Mouse (Mus musculus): ENCODE results near the gene Tpcn1. TPM values are rescaled to one million over a fixed set of nuclear protein-coding genes. Genes with fewer than 3 reads are reported as not detected.
A peak's percentile ranks its signal among the peaks of the same experiment; 100 is the strongest.

Gene Tpcn1
- polyA plus RNA-seq, 1 experiment from 2014 or later = 30.6 TPM

DNA sequence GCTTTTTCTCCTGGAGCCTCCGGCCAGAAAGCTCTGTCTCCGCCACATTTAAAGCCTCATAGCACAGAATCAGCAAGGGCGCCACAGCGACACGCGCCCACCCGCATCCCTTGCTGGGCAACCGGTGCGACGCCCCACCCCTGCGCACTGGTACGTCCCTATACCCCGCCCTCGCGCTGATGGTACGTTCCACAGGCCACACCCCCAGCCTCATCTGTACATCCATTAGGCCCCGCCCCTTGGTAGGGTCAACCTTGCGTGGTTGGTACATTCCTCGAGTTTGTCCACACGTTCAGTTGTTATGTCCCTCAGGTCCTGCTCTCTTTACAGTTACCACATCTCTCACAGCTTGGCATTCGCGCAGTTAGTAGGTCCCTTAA is 24.0 kb upstream of the Tpcn1 start, which contains the start of the genes Rita1 and Ddx54:
Gene Rita1, minus strand, starts transcription at position 148 of the 380 bp plus-strand sequence.
Gene Ddx54, plus strand, starts transcription at position 298 of the 380 bp plus-strand sequence.
- under 1% methylated on average over 22 of the region's 22 CpGs for WGBS
- Histone ChIP-seq H3K36me3 (ENCODE audit: insufficient read depth, low read length) (peaks cover 18% of the 10 kb centered on the region), H3K9ac (replicated peaks; ENCODE audit: low read length) (peak within 1 kb of the TSS; percentile 77), H3K4me2 (replicated peaks; ENCODE audit: low read depth, low read length) (peak within 1 kb of the TSS; percentile 94), H3K27ac (ENCODE audit: low read length) (peak within 1 kb of the TSS; percentile 89), H3K4me1 (ENCODE audit: insufficient read depth, low read length) (peaks cover 14% of the 10 kb centered on the region), H3K4me3 (ENCODE audit: low read length) (peak within 1 kb of the TSS; percentile 74), H3K27me3 (ENCODE audit: insufficient read depth, low read length) (no peaks in the 10 kb centered on the region), H3K9me3 (ENCODE audit: low read length) (peaks cover 4% of the 10 kb centered on the region; the same call in 1 of the 2 replicates)
- peak; percentile 83 for ATAC-seq (ENCODE audit: low FRiP score, low TSS enrichment)

- 45% methylated on average over 8 of the region's 8 CpGs for WGBS
- H3K4me1 ChIP-seq (ENCODE audit: insufficient read depth, low read length) = peaks cover 14% of the 10 kb centered on the region
These were observed 22.9 kb upstream of the Tpcn1 start for GRCm38 (mm10) chr5:120611416-120611815.

DNA sequence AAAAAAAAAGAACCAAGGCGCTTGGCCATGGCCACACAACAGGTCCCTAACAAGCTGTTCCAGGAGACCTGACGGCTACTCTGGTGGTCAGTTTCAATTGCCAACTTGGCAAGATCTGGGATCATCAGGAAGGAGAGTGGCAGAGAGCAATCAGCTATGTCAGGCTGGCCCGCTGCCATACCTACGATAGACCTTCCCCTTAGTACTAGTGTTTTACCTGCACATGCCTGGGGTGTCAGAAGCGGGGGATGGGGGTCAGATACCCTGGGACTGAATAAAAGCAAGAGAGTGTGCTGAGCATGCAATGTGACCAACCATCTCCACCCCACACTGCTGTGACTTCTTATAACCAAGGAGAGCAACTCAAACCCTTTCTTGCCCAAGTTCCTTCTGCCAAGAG is 22.4 kb upstream of the Tpcn1 start:
- Histone ChIP-seq H3K36me3 (ENCODE audit: insufficient read depth, low read length) (peaks cover 6% of the 10 kb centered on the region), H3K27me3 (ENCODE audit: insufficient read depth, low read length) (no peaks in the 10 kb centered on the region), H3K4me3 (ENCODE audit: low read length) (no peak overlapping the region), H3K9me3 (ENCODE audit: low read length) (peaks cover 3% of the 10 kb centered on the region; the same call in 1 of the 2 replicates), H3K9ac (replicated peaks; ENCODE audit: low read length) (peak overlapping the region; percentile 75; the same call in 1 of the 2 replicates), H3K4me1 (ENCODE audit: insufficient read depth, low read length) (peaks cover 14% of the 10 kb centered on the region), H3K27ac (ENCODE audit: low read length) (no peak overlapping the region), H3K4me2 (replicated peaks; ENCODE audit: low read depth, low read length) (peak overlapping the region; percentile 82; the same call in 1 of the 2 replicates)
- ATAC-seq (ENCODE audit: low FRiP score, low TSS enrichment) = no peak
- 91% methylated on average over 5 of the region's 5 CpGs for WGBS

More at GRCm38 (mm10) chr5:120611416-120611815, 22.9 kb upstream of the Tpcn1 start:
- ATAC-seq (ENCODE audit: low FRiP score, low TSS enrichment) = no peak
- Histone ChIP-seq H3K9ac (replicated peaks; ENCODE audit: low read length) (peak overlapping the region; percentile 75), H3K4me2 (replicated peaks; ENCODE audit: low read depth, low read length) (peak overlapping the region; percentile 82), H3K36me3 (ENCODE audit: insufficient read depth, low read length) (peaks cover 9% of the 10 kb centered on the region), H3K4me3 (ENCODE audit: low read length) (peak overlapping the region; percentile 74), H3K27me3 (ENCODE audit: insufficient read depth, low read length) (no peaks in the 10 kb centered on the region), H3K9me3 (ENCODE audit: low read length) (peaks cover 4% of the 10 kb centered on the region; the same call in 1 of the 2 replicates), H3K27ac (ENCODE audit: low read length) (no peak overlapping the region)

GRCm38 (mm10) chr5:120609246-120609775 is 20.8 kb upstream of the Tpcn1 start:
- Histone ChIP-seq H3K36me3 (ENCODE audit: insufficient read depth, low read length) (0 out of 2 replicates have a peak, but pooled peaks cover 4% of the 10 kb centered on the region), H3K27me3 (ENCODE audit: insufficient read depth, low read length) (no peaks in the 10 kb centered on the region), H3K4me2 (replicated peaks; ENCODE audit: low read depth, low read length) (no peak overlapping the region), H3K9me3 (ENCODE audit: low read length) (no peaks in the 10 kb centered on the region), H3K9ac (replicated peaks; ENCODE audit: low read length) (no peak overlapping the region), H3K4me3 (ENCODE audit: low read length) (no peak overlapping the region), H3K4me1 (ENCODE audit: insufficient read depth, low read length) (peaks cover 21% of the 10 kb centered on the region), H3K27ac (ENCODE audit: low read length) (no peak overlapping the region)
- WGBS = 73% methylated on average over 16 of the region's 16 CpGs
- no peak for ATAC-seq (ENCODE audit: low FRiP score, low TSS enrichment)

- ATAC-seq (ENCODE audit: low FRiP score, low TSS enrichment) = no peak
- 77% methylated on average over 3 of the region's 3 CpGs for WGBS
- no peaks in the 10 kb centered on the region for H3K27me3 ChIP-seq (ENCODE audit: insufficient read depth, low read length)
These were observed 18.9 kb upstream of the Tpcn1 start for GRCm38 (mm10) chr5:120607335-120607734.

GRCm38 (mm10) chr5:120606590-120607200 is 18.2 kb upstream of the Tpcn1 start:
- Histone ChIP-seq H3K4me3 (ENCODE audit: low read length) (no peak overlapping the region), H3K4me2 (replicated peaks; ENCODE audit: low read depth, low read length) (no peak overlapping the region), H3K9ac (replicated peaks; ENCODE audit: low read length) (no peak overlapping the region), H3K36me3 (ENCODE audit: insufficient read depth, low read length) (0 out of 2 replicates have a peak, but pooled peaks cover 4% of the 10 kb centered on the region), H3K27me3 (ENCODE audit: insufficient read depth, low read length) (no peaks in the 10 kb centered on the region), H3K9me3 (ENCODE audit: low read length) (no peaks in the 10 kb centered on the region), H3K27ac (ENCODE audit: low read length) (no peak overlapping the region), H3K4me1 (ENCODE audit: insufficient read depth, low read length) (peaks cover 15% of the 10 kb centered on the region)
- ATAC-seq (ENCODE audit: low FRiP score, low TSS enrichment) = no peak
- WGBS = 75% methylated on average over 25 of the region's 25 CpGs

More at GRCm38 (mm10) chr5:120607335-120607734, 18.9 kb upstream of the Tpcn1 start:
- H3K4me3 ChIP-seq (ENCODE audit: low read length) = no peak overlapping the region
- 0 out of 2 replicates have a peak, but pooled peaks cover 4% of the 10 kb centered on the region for H3K36me3 ChIP-seq (ENCODE audit: insufficient read depth, low read length)
- H3K4me2 ChIP-seq (replicated peaks; ENCODE audit: low read depth, low read length) = no peak overlapping the region
- peaks cover 15% of the 10 kb centered on the region for H3K4me1 ChIP-seq (ENCODE audit: insufficient read depth, low read length)
- H3K27ac ChIP-seq (ENCODE audit: low read length) = no peak overlapping the region
- no peak overlapping the region for H3K9ac ChIP-seq (replicated peaks; ENCODE audit: low read length)
- H3K9me3 ChIP-seq (ENCODE audit: low read length) = no peaks in the 10 kb centered on the region

DNA sequence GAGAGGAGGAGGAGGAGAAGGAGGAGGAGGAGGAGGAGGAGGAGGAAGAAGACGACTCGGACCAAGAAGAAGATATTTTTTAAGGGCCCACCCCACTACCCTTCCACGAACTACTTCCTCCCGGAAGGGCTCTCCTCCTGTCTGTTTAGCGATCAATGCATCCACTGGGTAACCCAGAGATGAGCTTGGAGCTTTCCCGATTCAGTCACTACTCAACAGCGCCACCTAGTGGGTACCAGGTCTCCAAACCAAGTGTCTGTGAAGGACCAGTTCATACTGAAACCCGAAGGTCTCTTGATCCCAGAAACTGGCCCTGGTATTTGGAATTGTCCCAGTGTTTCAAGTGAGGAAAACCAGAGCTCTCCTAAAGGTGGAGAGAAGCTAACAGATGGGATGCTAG is 17.2 kb upstream of the Tpcn1 start:
- under 1% methylated on average over 8 of the region's 8 CpGs for WGBS
- no peaks in the 10 kb centered on the region for H3K27me3 ChIP-seq (ENCODE audit: insufficient read depth, low read length)
- no peak overlapping the region; the same call in 1 of the 2 replicates for H3K9ac ChIP-seq (replicated peaks; ENCODE audit: low read length)
- ATAC-seq (ENCODE audit: low FRiP score, low TSS enrichment) = peak; percentile 69
- peaks cover 13% of the 10 kb centered on the region; the same call in 1 of the 2 replicates for H3K4me1 ChIP-seq (ENCODE audit: insufficient read depth, low read length)
- peak overlapping the region; percentile 34 for H3K4me3 ChIP-seq (ENCODE audit: low read length)
- no peaks in the 10 kb centered on the region for H3K9me3 ChIP-seq (ENCODE audit: low read length)
- H3K27ac ChIP-seq (ENCODE audit: low read length) = no peak overlapping the region
- H3K4me2 ChIP-seq (replicated peaks; ENCODE audit: low read depth, low read length) = peak overlapping the region; percentile 55
- 0 out of 2 replicates have a peak, but pooled peaks cover 4% of the 10 kb centered on the region for H3K36me3 ChIP-seq (ENCODE audit: insufficient read depth, low read length)

- 1% methylated on average over 10 of the region's 10 CpGs for WGBS
- H3K9ac ChIP-seq (replicated peaks; ENCODE audit: low read length) = peak overlapping the region; percentile 17; the same call in 1 of the 2 replicates
- H3K27ac ChIP-seq (ENCODE audit: low read length) = no peak overlapping the region
- peak overlapping the region; percentile 55 for H3K4me2 ChIP-seq (replicated peaks; ENCODE audit: low read depth, low read length)
- no peaks in the 10 kb centered on the region for H3K9me3 ChIP-seq (ENCODE audit: low read length)
- peak overlapping the region; percentile 34 for H3K4me3 ChIP-seq (ENCODE audit: low read length)
- H3K27me3 ChIP-seq (ENCODE audit: insufficient read depth, low read length) = no peaks in the 10 kb centered on the region
- 0 out of 2 replicates have a peak, but pooled peaks cover 4% of the 10 kb centered on the region for H3K36me3 ChIP-seq (ENCODE audit: insufficient read depth, low read length)
- ATAC-seq (ENCODE audit: low FRiP score, low TSS enrichment) = peak; percentile 46
- H3K4me1 ChIP-seq (ENCODE audit: insufficient read depth, low read length) = peaks cover 13% of the 10 kb centered on the region; the same call in 1 of the 2 replicates
These were observed 16.8 kb upstream of the Tpcn1 start for GRCm38 (mm10) chr5:120605241-120605661.

DNA sequence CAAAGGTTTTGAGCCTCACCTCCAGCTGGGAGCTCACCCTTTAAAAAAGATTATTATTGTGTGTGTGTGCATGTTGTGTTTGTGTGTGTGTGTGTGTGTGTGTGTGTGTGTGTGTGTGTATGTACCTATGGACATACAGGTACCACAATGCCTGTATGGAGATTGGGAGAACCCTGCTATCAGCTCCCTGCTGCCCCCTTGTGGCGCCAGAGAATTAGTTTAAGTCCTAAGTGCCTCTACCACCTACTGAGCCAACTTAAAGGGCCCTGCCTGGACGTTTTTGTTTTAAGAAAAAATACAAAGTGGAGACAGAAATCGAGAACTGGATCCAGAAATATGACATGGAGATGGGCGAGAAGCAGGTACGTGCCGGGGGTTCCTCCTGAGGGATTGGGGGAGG is 16.4 kb upstream of the Tpcn1 start:
- ATAC-seq (ENCODE audit: low FRiP score, low TSS enrichment) = peak; percentile 56; the same call in 1 of the 2 replicates
- Histone ChIP-seq H3K36me3 (ENCODE audit: insufficient read depth, low read length) (0 out of 2 replicates have a peak, but pooled peaks cover 4% of the 10 kb centered on the region), H3K9me3 (ENCODE audit: low read length) (no peaks in the 10 kb centered on the region), H3K27ac (ENCODE audit: low read length) (no peak overlapping the region), H3K4me1 (ENCODE audit: insufficient read depth, low read length) (peaks cover 13% of the 10 kb centered on the region; the same call in 1 of the 2 replicates), H3K4me2 (replicated peaks; ENCODE audit: low read depth, low read length) (peak overlapping the region; percentile 55), H3K9ac (replicated peaks; ENCODE audit: low read length) (no peak overlapping the region; the same call in 1 of the 2 replicates), H3K27me3 (ENCODE audit: insufficient read depth, low read length) (no peaks in the 10 kb centered on the region), H3K4me3 (ENCODE audit: low read length) (peak overlapping the region; percentile 34)
- WGBS = 2% methylated on average over 6 of the region's 6 CpGs

Measured in kidney, embryonic 16.5 days (tissue).